Mouse (Mus musculus): ENCODE results near the gene Orai3.

The Orai3 gene

DNA sequence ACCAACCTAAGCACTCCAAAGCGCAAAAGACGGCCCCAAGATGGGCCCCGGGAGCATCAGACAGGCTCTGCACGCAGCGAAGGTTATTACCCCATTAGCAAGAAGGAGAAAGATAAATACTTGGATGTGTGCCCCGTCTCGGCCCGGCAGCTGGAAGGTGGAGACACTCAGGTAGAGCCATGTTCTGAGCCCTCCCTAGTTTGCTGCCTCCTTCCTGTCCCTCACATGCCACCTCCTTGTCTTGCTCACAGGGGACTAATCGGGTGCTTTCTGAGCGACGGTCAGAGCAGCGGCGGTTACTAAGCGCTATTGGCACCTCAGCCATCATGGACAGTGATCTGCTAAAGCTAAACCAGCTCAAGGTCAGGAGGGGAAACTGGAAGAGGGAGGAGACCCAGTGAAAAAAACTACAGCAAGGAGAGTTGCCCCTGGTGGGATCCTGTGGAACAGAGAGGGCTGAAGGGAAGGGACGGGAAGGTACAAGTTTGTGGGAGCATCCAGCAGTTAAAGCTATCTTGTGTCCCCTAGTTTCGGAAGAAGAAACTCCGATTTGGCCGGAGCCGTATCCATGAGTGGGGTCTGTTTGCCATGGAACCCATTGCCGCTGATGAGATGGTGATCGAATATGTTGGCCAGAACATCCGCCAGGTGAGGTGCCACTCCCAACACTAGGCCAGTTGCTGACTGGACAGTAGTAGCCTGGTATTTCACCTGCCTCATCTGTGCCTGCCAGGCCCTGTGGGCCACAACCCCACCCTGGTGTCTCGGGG, 27.6 kb downstream of the Orai3 start:
- in situ Hi-C loops (cut with MboI, MseI) = loop anchor here (10.0 kb wide), 1 partner anchor 262 kb away; no protein-coding TSS in a partner anchor

- in situ Hi-C loops (cut with MboI, MseI) = loop anchor here (10.0 kb wide), 1 partner anchor 264 kb away; no protein-coding TSS in a partner anchor
These were observed 29.0 kb downstream of the Orai3 start for GRCm38 (mm10) chr7:127798591-127798990.

DNA sequence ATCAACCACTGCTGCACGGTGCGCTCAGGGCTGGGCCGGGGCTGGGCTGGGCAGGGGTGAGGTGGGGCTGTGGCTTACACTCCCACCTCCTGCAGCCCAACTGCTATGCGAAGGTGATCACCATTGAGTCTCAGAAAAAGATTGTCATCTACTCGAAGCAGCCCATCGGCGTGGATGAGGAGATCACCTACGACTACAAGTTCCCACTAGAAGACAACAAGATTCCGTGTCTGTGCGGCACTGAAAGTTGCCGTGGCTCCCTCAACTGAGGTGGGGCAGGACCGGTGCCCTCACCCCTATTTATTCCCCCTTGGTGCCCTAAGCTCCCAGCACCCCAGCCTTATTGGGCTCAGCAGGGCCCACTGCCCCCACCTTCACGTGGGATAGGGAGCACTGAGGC, 29.6 kb downstream of the Orai3 start:
- in situ Hi-C loops (cut with MboI, MseI) = loop anchor here (10.0 kb wide), 1 partner anchor 264 kb away; no protein-coding TSS in a partner anchor

GRCm38 (mm10) chr7:127799738-127800137, 30.1 kb downstream of the Orai3 start:
- in situ Hi-C loops (cut with MboI, MseI) = loop anchor here (10.0 kb wide), 1 partner anchor 265 kb away; no protein-coding TSS in a partner anchor

GRCm38 (mm10) chr7:127800435-127801009, 30.9 kb downstream of the Orai3 start, which contains the start of gene Hsd3b7:
TSS of gene Hsd3b7 (plus strand) at chr7:127800604.
- in situ Hi-C loops (cut with MboI, MseI) = no loop called here

- in situ Hi-C loops (cut with MboI, MseI) = no loop called here
These were observed 31.5 kb downstream of the Orai3 start for GRCm38 (mm10) chr7:127801010-127801621.

DNA sequence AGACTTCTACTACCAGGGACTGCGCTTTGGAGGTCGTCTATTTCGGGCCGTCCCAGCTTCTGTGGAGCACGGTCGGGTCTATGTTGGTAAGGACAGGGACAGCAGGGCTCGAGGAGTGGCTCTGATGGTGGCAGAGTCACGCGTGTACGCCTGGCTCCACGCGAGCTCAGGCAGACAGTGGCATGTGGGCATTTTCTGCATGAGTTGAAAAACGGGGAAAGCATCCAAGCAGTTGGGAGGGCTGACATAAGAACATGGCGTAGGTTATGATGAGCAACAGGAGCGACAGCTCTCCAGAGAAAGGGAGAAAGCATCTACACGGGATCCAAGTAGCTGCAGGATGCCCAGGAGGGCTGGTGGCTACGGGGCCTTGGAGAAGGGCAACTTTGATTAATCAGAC, 32.7 kb downstream of the Orai3 start:
- in situ Hi-C loops (cut with MboI, MseI) = no loop called here

DNA sequence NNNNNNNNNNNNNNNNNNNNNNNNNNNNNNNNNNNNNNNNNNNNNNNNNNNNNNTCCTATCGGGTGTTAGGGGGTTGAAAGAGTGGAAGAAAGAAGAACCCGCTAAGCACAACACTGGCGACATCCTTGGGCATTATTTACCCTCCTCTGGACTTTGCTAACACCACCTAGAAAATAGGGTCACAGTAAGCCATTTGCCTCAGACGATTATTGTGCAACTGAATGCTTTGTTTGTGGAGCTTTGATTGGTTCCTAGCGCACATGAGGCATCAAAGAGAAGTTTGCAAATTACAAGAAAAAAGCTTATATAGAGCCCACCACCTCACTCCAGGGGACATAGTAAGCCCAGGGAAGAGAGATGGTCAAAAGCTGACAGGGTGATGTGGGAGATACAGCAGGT, 39.2 kb downstream of the Orai3 start:
- in situ Hi-C loops (cut with MboI, MseI) = no loop called here

- in situ Hi-C loops (cut with MboI, MseI) = no loop called here
These were observed 40.2 kb downstream of the Orai3 start for GRCm38 (mm10) chr7:127809846-127810245.

- in situ Hi-C loops (cut with MboI, MseI) = no loop called here
These were observed 41.0 kb downstream of the Orai3 start for GRCm38 (mm10) chr7:127810650-127811049.

DNA sequence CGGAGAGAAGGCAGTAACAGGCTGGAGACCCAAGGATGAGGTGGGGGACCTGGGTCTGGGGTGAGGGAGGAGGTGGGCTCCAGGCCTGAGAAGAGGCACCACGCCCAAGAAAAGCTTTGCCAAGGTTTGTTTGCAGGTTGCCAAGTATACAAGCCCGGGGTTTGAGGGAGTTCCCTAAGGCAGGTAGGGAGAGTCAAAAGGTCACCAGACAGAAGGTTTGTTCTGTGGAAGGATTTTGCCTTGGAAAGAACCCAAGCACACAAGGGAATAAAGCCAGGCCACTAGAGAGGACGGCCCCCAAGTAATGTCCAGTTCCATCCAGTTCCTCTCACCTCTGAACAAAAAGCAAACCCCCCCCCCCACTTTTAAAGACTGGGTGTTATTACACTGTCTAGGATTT, 41.6 kb downstream of the Orai3 start:
- in situ Hi-C loops (cut with MboI, MseI) = no loop called here

- in situ Hi-C loops (cut with MboI, MseI) = no loop called here
These were observed 42.7 kb downstream of the Orai3 start for GRCm38 (mm10) chr7:127812292-127812691.

DNA sequence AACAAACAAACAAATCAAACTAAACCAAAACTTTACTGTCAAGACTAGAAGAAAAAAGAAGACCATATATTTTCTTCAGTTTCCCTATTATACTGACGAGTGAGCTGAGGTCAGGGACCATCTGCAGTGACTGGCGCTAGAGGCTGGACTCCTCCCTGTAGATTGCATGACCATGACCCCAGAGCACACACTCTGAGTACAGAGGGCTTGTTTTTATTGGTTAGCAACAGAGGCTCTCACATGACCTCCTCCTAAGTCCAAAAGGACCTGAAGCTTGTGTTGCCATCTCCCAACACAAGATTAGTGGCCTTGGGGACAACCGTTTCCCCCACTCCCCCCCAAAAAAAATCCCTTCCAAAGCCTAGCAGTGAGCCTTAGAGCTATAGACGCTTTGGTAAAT, 44.2 kb downstream of the Orai3 start:
- in situ Hi-C loops (cut with MboI, MseI) = no loop called here

GRCm38 (mm10) chr7:127814241-127814921, 44.8 kb downstream of the Orai3 start:
- in situ Hi-C loops (cut with MboI, MseI) = no loop called here

GRCm38 (mm10) chr7:127815116-127815665, 45.6 kb downstream of the Orai3 start:
- in situ Hi-C loops (cut with MboI, MseI) = no loop called here

DNA sequence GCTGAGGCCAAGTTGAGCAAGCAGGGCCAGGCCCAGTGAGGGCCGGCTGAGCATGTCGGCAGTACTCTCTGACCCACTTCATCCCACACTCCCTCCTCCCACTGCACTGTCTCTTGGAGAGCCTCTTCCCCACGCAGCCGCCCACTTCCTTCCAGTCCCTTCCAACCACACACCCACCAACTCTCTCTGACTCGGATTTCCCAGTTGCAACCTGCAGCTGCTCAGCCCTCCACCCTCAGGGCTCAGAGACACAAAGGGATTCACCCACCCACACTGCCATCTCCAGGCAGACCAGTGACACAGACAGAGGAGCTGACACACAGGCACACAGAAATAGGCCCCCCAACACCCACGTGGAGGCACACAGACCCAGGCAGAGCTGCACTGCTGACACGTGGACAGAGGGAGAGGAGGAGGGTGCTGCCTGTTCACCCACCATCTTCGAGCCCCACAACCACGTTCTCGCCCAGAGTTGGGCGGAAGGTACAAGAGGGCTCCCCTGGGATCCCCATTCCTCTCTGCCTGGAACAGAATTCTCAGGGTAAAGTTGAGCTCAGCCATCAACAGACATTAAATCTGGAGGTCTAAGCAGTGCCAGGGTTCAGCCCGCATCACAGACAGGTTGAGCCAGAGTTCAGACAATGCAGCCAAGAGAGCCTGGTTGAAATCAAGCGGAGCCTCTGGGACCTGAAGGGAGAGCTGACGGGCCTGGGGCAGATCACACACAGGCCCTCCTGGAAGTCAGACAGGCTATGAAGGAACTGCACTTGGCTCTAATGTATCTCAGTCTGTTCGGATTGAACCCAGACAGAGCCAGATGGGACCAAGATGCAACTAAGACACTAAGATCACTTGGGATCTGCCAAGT, 46.6 kb downstream of the Orai3 start:
- in situ Hi-C loops (cut with MboI, MseI) = no loop called here

- in situ Hi-C loops (cut with MboI, MseI) = no loop called here
These were observed 47.4 kb downstream of the Orai3 start for GRCm38 (mm10) chr7:127817053-127817452.

GRCm38 (mm10) chr7:127817776-127818175, 48.2 kb downstream of the Orai3 start:
- in situ Hi-C loops (cut with MboI, MseI) = no loop called here

DNA sequence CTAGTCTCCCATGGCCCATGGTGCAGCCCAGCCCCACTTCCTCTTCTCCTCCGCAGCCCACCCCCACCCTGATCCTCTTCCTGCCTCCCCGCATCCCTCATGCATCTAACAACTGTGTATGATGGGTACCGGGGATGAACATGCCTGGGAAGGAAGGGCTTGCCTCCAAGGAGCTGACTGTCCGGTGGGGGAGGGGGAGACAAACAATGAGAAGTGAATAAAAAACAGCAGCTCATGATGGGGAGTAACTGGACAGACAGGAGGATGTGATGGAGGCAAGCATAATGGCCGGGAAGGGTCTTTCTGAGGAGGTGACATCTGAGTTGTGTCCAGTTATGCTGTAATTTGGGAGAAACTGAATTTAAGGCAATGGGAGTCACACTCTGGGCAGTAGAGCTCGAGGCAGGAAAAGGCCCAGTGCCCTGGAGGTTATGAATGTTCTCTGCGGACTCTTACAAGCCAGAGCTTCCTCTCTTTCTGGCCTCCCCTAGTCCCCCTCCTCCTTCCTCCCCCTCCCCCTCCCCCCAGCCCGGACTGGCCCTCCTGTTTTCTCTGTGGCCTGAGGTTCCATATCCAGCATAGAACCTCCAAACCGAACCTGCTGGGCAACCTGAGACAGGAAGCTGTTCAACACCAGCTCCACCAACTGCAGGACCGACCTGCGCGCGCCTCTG, 51.4 kb downstream of the Orai3 start:
- in situ Hi-C loops (cut with MboI, MseI) = no loop called here

- in situ Hi-C loops (cut with MboI, MseI) = no loop called here
These were observed 52.9 kb downstream of the Orai3 start for GRCm38 (mm10) chr7:127822494-127822893.

Data from T-helper 2 cell (primary cell).